Mouse (Mus musculus) embryonic facial prominence, embryonic 13.5 days (tissue): ENCODE measurements around the gene Kpna2. TPM values are rescaled to one million over a fixed set of nuclear protein-coding genes. Genes with fewer than 3 reads are reported as not detected.

Source experiments
- ATAC-seq: fragments of 200-750 bp; cut with Nextera tagmentation; 2 replicates; pipeline ENCODE4 v1.8.0; 2017; ENCODE audit warnings: low read depth; ENCODE audit not compliant: insufficient number of reproducible peaks, insufficient read depth, low FRiP score, low TSS enrichment
- H3K27ac ChIP-seq: fragments of 300-500 bp; sonication (generic); 2 replicates; pipeline ENCODE4 v1.5.1; 2015; ENCODE audit warnings: moderate library complexity, mild to moderate bottlenecking, inconsistent platforms
- H3K27me3 ChIP-seq: fragments of 300-500 bp; sonication (generic); 2 replicates; pipeline ENCODE4 v1.6.1; 2015; ENCODE audit warnings: mild to moderate bottlenecking, inconsistent platforms
- H3K36me3 ChIP-seq: fragments of 300-500 bp; sonication (generic); 2 replicates; pipeline ENCODE4 v1.6.1; 2015; ENCODE audit warnings: mild to moderate bottlenecking, inconsistent platforms
- H3K4me1 ChIP-seq: fragments of 300-500 bp; sonication (generic); 2 replicates; pipeline ENCODE4 v1.6.1; 2015; ENCODE audit warnings: inconsistent platforms
- H3K4me2 ChIP-seq: fragments of 300-500 bp; sonication (generic); 2 replicates; pipeline ENCODE4 v1.6.1; 2015; ENCODE audit warnings: moderate library complexity, mild to moderate bottlenecking, inconsistent platforms
- H3K4me3 ChIP-seq: fragments of 300-500 bp; sonication (generic); 2 replicates; pipeline ENCODE4 v1.5.1; 2015; ENCODE audit warnings: mild to moderate bottlenecking, inconsistent platforms
- H3K9ac ChIP-seq: fragments of 300-500 bp; sonication (generic); 2 replicates; pipeline ENCODE4 v1.6.1; 2015; ENCODE audit warnings: mild to moderate bottlenecking, inconsistent platforms
- H3K9me3 ChIP-seq: fragments of 300-500 bp; sonication (generic); 2 replicates; pipeline ENCODE4 v1.6.1; 2016; ENCODE audit warnings: inconsistent platforms
- WGBS: fragments of 180-500 bp; shearing (Covaris S2); methylation state at CpG from one replicate; pipeline ENCODE4 v1.1.7; 2015; ENCODE audit warnings: mixed read lengths; 5-methylcytosine and 5-hydroxymethylcytosine counted together
- polyA plus RNA-seq: library from polyadenylated mRNA; unstranded; fragments of >200 nt; fragmentation: Nextera tagmentation; extraction: Ambion mirVana; gene quantifications from 2 replicates; pipeline ENCODE4 v1.2.1, GENCODE M21; 2015

Kpna2 gene
- polyA plus RNA-seq, 1 experiment from 2014 or later = 398 TPM

DNA sequence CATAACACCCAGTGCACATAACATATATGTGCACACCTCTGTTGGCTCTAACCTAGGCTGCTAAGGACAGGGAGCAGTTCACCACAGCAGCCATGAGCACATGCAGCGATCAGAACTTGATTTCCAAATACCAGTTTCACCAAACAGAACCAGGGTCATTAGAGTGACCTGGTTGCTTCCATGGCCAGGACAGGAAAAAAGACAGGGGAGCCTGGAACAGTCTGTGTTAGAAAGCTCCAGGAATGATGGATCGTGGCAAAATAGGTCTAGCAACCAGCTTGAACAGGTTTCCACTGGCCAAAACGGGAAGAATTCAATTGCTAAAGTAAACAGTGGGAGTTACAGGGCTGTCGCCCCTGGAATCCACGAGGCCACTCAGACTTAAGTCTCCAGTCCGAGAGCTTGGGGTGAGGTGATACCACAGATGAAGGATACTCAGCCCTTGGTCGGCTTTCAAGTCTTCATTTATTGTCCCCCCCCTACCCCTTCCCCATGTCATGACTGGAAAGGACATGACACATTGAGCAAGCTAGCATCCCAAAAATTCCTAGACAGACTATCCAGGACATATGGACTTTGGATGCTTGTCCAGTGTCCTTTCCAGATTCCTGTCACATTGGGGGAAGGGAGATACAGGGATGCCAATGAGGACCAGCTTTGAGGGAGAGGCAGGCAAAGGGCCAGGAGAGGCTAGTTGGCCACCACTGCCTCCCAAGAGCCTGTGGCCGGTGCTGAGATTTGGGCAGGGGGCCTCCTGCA lies 23.7 kb downstream of the Kpna2 start:
- no peaks in the 10 kb centered on the region for H3K36me3 ChIP-seq
- H3K4me1 ChIP-seq = no peaks in the 10 kb centered on the region
- WGBS = 65% methylated on average over 8 of the region's 8 CpGs
- no peaks in the 10 kb centered on the region for H3K27me3 ChIP-seq
- H3K9me3 ChIP-seq = 0 out of 2 replicates have a peak, but pooled peaks cover 2% of the 10 kb centered on the region
- H3K27ac ChIP-seq = no peak overlapping the region
- no peak for ATAC-seq
- H3K4me3 ChIP-seq = no peak overlapping the region
- no peak overlapping the region for H3K9ac ChIP-seq
- H3K4me2 ChIP-seq = no peak overlapping the region

GRCm38 (mm10) chr11:106974440-106974839 lies 24.9 kb downstream of the Kpna2 start:
- Histone ChIP-seq H3K27ac (no peak overlapping the region), H3K4me1 (no peaks in the 10 kb centered on the region), H3K9me3 (0 out of 2 replicates have a peak, but pooled peaks cover 2% of the 10 kb centered on the region), H3K27me3 (no peaks in the 10 kb centered on the region), H3K4me3 (no peak overlapping the region), H3K9ac (no peak overlapping the region), H3K36me3 (no peaks in the 10 kb centered on the region), H3K4me2 (no peak overlapping the region)
- ATAC-seq = no peak
- 76% methylated on average over 2 of the region's 2 CpGs for WGBS

GRCm38 (mm10) chr11:106973016-106973415 lies 26.3 kb downstream of the Kpna2 start:
- no peak overlapping the region for H3K27ac ChIP-seq
- no peaks in the 10 kb centered on the region for H3K36me3 ChIP-seq
- 86% methylated on average over 5 of the region's 5 CpGs for WGBS
- H3K9me3 ChIP-seq = 0 out of 2 replicates have a peak, but pooled peaks cover 2% of the 10 kb centered on the region
- H3K4me1 ChIP-seq = no peaks in the 10 kb centered on the region
- no peak for ATAC-seq
- H3K4me2 ChIP-seq = no peak overlapping the region
- no peak overlapping the region for H3K4me3 ChIP-seq
- H3K27me3 ChIP-seq = no peaks in the 10 kb centered on the region
- no peak overlapping the region for H3K9ac ChIP-seq

DNA sequence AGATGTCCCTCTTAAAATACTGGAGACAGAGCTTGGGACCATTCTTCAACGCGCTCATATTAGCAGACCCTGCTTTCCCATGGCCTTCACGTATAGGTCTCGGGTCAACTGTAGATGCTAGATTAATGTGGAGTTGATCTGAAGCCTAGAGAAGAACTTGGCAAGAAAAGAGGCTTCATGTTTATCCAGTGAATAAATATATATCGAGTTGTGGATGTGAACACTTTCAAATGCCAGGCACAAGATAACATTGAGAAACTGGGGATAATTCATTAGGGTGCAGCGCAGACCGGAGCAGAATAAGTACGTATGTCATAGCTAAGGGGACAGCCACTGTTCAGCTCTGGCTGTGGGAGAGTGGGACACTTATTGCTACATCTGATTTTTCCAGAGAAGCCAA lies 29.5 kb downstream of the Kpna2 start:
- H3K4me3 ChIP-seq = no peak overlapping the region
- 0 out of 2 replicates have a peak, but pooled peaks cover 2% of the 10 kb centered on the region for H3K9me3 ChIP-seq
- no peak overlapping the region for H3K4me2 ChIP-seq
- H3K27me3 ChIP-seq = no peaks in the 10 kb centered on the region
- WGBS = 92% methylated on average over 8 of the region's 8 CpGs
- no peak for ATAC-seq
- H3K9ac ChIP-seq = no peak overlapping the region
- 0 out of 2 replicates have a peak, but pooled peaks cover 3% of the 10 kb centered on the region for H3K4me1 ChIP-seq
- H3K36me3 ChIP-seq = no peaks in the 10 kb centered on the region
- H3K27ac ChIP-seq = no peak overlapping the region

GRCm38 (mm10) chr11:106967630-106968029 lies 31.7 kb downstream of the Kpna2 start:
- H3K27ac ChIP-seq = no peak overlapping the region
- no peaks in the 10 kb centered on the region for H3K9me3 ChIP-seq
- no peak for ATAC-seq
- H3K9ac ChIP-seq = no peak overlapping the region
- no peaks in the 10 kb centered on the region for H3K36me3 ChIP-seq
- no peak overlapping the region for H3K4me3 ChIP-seq
- H3K4me1 ChIP-seq = 0 out of 2 replicates have a peak, but pooled peaks cover 3% of the 10 kb centered on the region
- no peak overlapping the region for H3K4me2 ChIP-seq
- WGBS = 56% methylated on average over 10 of the region's 10 CpGs
- no peaks in the 10 kb centered on the region for H3K27me3 ChIP-seq

- Histone ChIP-seq H3K9me3 (no peaks in the 10 kb centered on the region), H3K27ac (no peak overlapping the region), H3K4me1 (peaks cover 8% of the 10 kb centered on the region), H3K27me3 (no peaks in the 10 kb centered on the region), H3K36me3 (no peaks in the 10 kb centered on the region), H3K4me3 (no peak overlapping the region), H3K4me2 (no peak overlapping the region), H3K9ac (no peak overlapping the region)
- 91% methylated on average over 4 of the region's 4 CpGs for WGBS
- no peak for ATAC-seq
Observed at GRCm38 (mm10) chr11:106965881-106966280, 33.5 kb downstream of the Kpna2 start.

DNA sequence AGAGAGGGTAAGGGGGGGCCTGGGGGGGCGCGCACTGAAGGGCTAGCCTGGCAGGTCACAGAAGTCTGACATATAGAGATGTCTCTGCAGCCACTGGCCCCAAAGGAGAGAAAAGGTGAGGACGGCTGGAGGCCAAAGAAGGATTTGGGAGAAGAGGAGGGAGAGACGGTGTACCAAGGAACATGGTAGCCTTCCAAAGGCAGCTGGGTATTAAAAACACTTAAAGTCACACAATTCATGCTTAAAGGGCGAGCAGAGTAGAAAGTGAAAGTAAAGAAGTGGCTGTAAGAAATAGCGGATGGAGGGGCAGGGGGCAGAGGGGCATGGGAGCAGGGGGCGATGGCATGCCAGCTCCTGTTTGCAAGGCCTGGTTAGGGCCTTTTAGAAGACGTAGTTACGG lies 37.0 kb downstream of the Kpna2 start:
- Histone ChIP-seq H3K9ac (no peak overlapping the region), H3K4me2 (no peak overlapping the region), H3K9me3 (no peaks in the 10 kb centered on the region), H3K4me3 (no peak overlapping the region), H3K27me3 (no peaks in the 10 kb centered on the region), H3K4me1 (peaks cover 9% of the 10 kb centered on the region), H3K36me3 (no peaks in the 10 kb centered on the region), H3K27ac (no peak overlapping the region)
- no peak for ATAC-seq
- 86% methylated on average over 9 of the region's 9 CpGs for WGBS

DNA sequence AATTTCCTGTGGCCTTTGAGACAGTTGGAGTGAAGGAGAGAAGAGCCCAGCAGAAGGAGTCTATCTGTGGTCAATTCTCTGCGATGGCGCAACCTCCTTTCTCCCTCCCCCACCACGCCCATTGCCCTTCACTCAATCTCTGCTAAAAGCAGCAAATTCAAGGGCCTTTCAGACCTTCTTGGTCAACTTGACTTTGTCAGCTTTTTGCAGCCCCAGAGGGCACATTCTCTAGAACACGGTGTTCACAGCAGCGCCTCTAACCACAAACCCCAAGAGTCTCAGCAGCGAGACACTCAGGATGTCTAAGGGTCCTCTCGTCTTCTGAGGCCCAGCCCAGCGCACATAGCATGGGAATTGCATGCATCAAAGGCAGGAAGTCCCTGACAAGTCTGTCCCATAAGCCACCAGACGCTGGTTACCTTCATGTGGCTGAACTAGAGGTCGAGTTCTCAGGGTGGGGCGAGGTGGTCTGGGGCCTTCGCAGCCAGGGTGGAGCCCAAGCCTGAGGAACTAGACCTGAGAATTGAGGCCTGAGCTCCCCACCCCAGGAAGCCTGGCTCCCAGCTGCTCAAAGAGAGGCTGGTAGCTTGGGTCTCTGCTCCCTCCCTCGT lies 37.8 kb downstream of the Kpna2 start:
- Histone ChIP-seq H3K27ac (no peak overlapping the region), H3K27me3 (no peaks in the 10 kb centered on the region), H3K4me2 (no peak overlapping the region), H3K4me3 (no peak overlapping the region), H3K4me1 (peaks cover 11% of the 10 kb centered on the region), H3K9ac (no peak overlapping the region), H3K36me3 (no peaks in the 10 kb centered on the region), H3K9me3 (no peaks in the 10 kb centered on the region)
- ATAC-seq = no peak
- WGBS = 59% methylated on average over 13 of the region's 13 CpGs

- Histone ChIP-seq H3K9ac (no peak overlapping the region), H3K4me3 (no peak overlapping the region), H3K27me3 (no peaks in the 10 kb centered on the region), H3K36me3 (no peaks in the 10 kb centered on the region), H3K4me2 (no peak overlapping the region), H3K27ac (no peak overlapping the region), H3K4me1 (peaks cover 15% of the 10 kb centered on the region), H3K9me3 (no peaks in the 10 kb centered on the region)
- WGBS = 87% methylated on average over 5 of the region's 5 CpGs
- ATAC-seq = no peak
Observed at GRCm38 (mm10) chr11:106959121-106959520, 40.2 kb downstream of the Kpna2 start.

- no peak overlapping the region for H3K4me2 ChIP-seq
- ATAC-seq = no peak
- H3K36me3 ChIP-seq = no peaks in the 10 kb centered on the region
- H3K27ac ChIP-seq = no peak overlapping the region
- peaks cover 15% of the 10 kb centered on the region for H3K4me1 ChIP-seq
- H3K9me3 ChIP-seq = no peaks in the 10 kb centered on the region
- no peaks in the 10 kb centered on the region for H3K27me3 ChIP-seq
- WGBS = 87% methylated on average over 6 of the region's 6 CpGs
- no peak overlapping the region for H3K9ac ChIP-seq
- no peak overlapping the region for H3K4me3 ChIP-seq
Observed at GRCm38 (mm10) chr11:106958407-106959071, 40.8 kb downstream of the Kpna2 start.

DNA sequence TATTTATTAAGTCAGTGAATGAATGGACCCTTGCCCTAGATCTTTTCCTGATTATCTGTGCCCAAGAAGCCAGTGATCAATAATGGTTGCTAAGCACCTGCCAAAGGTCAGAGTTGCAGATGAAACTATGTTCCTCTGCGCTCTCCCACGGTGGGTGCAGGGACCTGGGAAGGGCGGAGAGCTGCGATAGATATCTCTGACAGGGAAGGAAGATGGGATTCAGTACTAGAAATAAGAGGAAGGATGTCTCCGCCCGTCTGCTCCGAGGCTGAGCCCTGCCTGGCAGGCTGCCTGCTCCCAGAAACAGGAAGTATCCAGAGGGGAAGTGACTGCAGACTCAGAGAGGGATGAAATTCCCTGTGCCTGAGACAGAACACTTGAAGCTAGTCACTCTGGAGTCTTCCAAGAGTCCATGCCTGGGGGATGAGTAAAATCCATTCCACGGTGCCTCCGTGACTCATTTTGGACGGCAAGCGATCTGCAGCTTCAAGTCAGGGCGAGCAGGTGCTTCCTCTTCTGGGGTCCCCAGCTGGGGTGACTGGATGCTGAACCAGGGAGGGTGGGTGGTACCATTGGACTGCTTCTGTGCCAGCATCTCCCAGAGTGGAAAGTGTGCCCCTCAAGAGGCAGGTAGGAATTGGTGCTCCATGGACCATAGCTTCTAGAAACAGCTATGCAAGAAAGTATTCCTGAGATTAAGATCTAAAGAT lies 41.9 kb downstream of the Kpna2 start:
- Histone ChIP-seq H3K9ac (no peak overlapping the region), H3K9me3 (no peaks in the 10 kb centered on the region), H3K27ac (0 out of 2 replicates have a peak overlapping the region, but pooled peaks have one; percentile 33), H3K36me3 (no peaks in the 10 kb centered on the region), H3K4me3 (no peak overlapping the region), H3K27me3 (no peaks in the 10 kb centered on the region), H3K4me1 (peaks cover 15% of the 10 kb centered on the region), H3K4me2 (no peak overlapping the region)
- ATAC-seq = no peak
- WGBS = 74% methylated on average over 12 of the region's 12 CpGs
